Mouse (Mus musculus) heart, adult 2 months (tissue): ENCODE results near the gene Arfgap3.

Experiments used
- CTCF ChIP-seq: fragments of 200-600 bp; IDR thresholded peaks from 2 replicates; pipeline ENCODE4 v1.8.1; 2022; ENCODE audit warnings: antibody characterized with exemption, mild to moderate bottlenecking, moderate library complexity
- EP300 ChIP-seq: fragments of 200-500 bp; IDR thresholded peaks from 2 replicates; pipeline ENCODE4 v1.6.1; 2011; ENCODE audit warnings: low read depth, low read length, control low read depth; ENCODE audit not compliant: insufficient read depth
- POLR2A ChIP-seq: fragments of 200-500 bp; IDR thresholded peaks from 2 replicates; pipeline ENCODE4 v1.6.1; 2011; ENCODE audit warnings: mild to moderate bottlenecking, low read depth, low read length, control low read depth; ENCODE audit not compliant: insufficient read depth

DNA sequence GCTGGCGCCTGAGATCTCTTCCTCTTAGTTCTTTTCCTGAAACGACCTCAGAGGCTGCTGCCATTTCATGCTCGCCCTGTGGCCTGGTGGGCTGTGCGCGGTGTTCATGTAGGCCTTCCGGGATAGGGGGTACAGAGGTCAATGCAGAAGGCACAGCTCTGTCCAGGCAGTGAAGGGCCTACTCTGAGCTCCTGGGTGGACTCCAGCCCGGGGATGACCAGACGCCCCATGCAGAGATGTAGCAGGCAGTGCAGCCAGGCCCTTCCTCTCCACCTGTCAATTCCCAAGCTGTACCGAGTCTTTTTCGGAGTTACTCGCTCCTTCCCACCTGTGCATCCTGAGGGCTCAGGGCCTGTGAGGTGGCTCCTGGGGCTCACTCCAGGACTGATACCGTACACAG, 43.9 kb downstream of the Arfgap3 start:
- TF ChIP-seq POLR2A (no peak), EP300 (no peak), CTCF (no peak)
